Mouse (Mus musculus) kidney, postnatal 4 days (tissue): ENCODE results near the gene Caprin1.

Experiments
- DNase-seq, 2 experiments: peaks; one replicate each; pipeline ENCODE4 v3.0.0; 2021; ENCODE audit warnings: mixed read lengths in 2 of 2

The Caprin1 gene

DNA sequence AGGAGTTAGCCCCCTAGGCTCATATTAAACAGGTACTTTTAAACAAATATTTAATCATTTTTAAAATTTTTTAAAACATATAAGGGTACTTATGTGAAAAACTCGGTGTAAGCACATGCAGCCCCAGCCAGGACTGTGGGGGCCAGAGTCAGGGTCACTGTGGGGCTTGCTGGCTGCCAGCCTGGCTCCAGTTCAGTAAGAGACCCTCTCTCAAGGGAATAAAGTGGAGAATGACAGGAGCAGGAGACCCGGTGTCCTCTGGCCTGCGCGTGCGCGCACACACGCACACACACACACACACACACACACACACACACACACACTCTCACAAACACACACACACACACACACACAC, 78.2 kb downstream of the Caprin1 start:
- DNase-seq = no peak

DNA sequence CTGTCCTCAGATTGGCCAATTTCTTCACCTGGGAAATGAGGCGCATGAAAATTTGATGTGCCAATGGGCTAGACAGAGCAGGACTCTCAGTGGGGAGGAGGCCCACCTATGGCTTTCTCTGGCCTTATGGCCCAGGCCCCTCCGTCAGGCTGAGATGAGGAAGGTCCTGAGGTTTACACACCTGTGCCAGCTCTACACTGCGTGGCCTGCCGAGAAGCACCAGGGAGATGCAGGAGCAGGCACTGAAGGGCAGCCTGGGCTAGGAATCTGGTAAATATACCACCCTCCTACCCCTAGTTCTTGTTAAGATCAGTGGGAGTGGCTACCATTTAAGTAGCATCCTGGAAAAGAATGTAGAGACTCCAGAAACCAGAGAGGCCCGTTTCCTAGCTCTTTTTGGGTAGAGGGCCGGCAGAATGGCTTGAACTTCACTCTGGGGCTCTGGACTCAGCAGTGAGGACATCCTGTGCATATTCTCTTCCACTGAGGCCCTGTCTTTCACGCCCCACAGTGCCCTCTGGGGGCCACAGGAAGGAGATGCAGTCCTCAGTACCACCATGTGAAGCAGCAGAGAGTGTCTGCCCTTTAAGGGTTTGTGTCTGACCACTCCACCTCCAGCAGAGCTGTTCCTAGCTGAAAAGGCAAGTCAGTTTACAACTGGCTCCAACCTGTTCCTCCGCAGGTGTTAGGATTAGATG, 78.7 kb downstream of the Caprin1 start:
- peak; percentile 81 to 87 for DNase-seq

DNA sequence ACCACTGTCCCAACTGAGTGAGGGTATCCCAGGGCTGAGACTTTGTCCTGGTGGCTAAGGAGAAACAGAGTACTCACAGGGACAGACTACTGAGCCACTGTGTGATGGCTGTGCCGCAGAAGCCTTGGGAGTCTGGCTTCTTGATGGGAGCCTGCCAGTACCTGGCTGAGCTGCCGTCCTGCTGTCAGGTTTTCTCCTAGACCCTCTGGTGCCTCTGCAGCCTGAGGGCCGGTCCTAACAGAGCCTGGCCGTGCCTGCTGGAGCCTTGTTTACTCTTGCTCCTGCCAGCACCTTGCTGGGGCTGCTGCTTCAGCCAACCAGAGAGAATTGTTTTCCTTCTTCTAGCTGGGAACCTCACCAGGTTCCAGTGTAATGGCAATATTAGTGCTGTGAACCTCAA, 83.0 kb downstream of the Caprin1 start:
- no peak for DNase-seq

DNA sequence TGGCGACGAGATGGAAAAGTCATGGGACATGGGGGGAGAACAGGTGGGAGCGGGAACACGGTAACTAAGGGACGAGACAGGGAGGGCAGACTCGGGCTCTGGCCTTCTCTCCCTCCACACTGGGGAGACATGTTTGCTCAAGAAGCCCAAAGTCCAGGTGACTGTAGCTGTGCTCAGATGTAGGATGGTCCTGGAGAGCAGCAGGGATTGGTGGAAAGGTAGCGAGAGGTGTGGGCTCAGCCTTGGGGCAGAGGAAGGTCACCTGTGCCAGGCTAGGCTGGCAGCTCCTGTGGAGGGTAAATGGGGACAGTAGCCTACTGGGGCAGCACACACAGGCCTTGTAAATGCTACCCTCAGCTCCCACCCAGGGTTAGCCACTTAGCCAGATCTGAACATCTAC, 83.6 kb downstream of the Caprin1 start:
- peak in 1 of 2 experiments; percentile 14 for DNase-seq
